Mouse (Mus musculus): Measurements from ENCODE around the gene Olfr434. TPM values are rescaled to one million over a fixed set of nuclear protein-coding genes. Genes with fewer than 3 reads are reported as not detected.

Olfr434 gene
- total RNA-seq, 2 experiments from 2014 or later = not detected

Other genes starting within 250 kb of the Olfr434 start
- gene Olfr441, start 106.7 kb upstream of the Olfr434 start, total RNA-seq (2021) = not detected
- gene Olfr237-ps1, start 66.5 kb upstream of the Olfr434 start, total RNA-seq (2021) = not detected
- not detected for gene Olfr437, start 49.7 kb upstream of the Olfr434 start, total RNA-seq (2021)
- not detected for gene Olfr13, start 40.9 kb upstream of the Olfr434 start, total RNA-seq (2021)
- gene Olfr435, start 15.9 kb upstream of the Olfr434 start, total RNA-seq (2021) = not detected
- not detected for gene Olfr47, start 18.5 kb downstream of the Olfr434 start, total RNA-seq (2021)
- 1 to 10 TPM; 4.8 to 4.9 TPM for gene Arhgef5, start 52.6 kb downstream of the Olfr434 start, total RNA-seq (2021)
- gene Nobox, start 96.5 kb downstream of the Olfr434 start, total RNA-seq (2021) = not detected

Measured in gastrocnemius, postnatal 14 days (tissue).